Mouse (Mus musculus) urinary bladder, postnatal 10 days (tissue): ENCODE results near the gene Apoc4.
"Not testable (repeated sequence)": the region's sequence is repeated elsewhere in the genome, so short reads cannot be mapped to it uniquely, and the experiment has no call there.

Source experiments
- DNase-seq: peaks from one replicate; pipeline ENCODE4 v3.0.0; 2022; ENCODE audit warnings: low spot score

Gene Apoc4

DNA sequence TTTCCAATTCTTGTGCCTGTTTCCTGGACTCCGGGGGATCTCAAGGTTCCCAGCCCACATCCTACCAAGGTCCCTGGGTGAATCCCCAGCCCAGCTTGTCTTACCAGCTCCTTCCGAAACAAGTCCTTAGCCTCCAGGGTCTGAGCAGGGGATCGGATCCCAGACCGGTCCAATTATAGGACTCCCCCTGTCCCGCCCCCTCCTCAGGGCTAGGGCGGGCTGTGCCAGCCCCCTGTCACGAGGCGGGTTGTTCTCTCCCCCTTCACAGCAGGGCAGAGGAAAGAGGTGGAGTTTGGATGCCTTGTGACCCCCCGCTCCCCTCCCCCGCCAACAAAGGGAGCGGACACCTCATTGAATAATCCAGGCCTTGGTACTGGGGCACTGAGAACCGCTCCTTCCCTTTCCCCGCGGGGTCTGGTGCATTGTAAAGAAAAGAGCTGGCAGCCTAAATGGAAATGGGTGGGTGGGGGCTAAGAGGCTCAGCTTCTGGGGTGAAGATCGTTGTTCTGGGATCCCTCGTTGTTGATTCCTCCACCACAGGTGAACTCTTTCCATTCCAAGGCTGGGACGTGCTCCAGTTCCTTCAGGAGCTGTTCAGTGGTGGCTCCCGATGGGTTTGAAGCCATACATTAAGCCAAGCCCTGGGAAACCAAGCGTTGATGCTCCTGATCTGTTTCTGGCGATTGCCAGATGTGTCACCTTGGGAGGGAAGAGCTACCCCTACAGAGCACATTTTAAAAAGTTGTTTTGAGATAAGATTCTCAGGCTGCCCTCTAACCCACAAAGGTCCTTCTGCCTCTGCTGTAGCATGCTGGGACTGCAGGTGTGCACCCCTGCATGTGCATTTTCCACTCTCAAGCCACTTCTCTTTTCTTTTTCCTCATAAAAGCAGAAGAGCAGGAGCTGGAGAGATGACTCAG lies 17.9 kb upstream of the Apoc4 start, which contains the start of gene Apoe:
Gene Apoe (minus strand): TSS at position 282 of the 920 bp plus-strand sequence.
- DNase-seq, result no peak

DNA sequence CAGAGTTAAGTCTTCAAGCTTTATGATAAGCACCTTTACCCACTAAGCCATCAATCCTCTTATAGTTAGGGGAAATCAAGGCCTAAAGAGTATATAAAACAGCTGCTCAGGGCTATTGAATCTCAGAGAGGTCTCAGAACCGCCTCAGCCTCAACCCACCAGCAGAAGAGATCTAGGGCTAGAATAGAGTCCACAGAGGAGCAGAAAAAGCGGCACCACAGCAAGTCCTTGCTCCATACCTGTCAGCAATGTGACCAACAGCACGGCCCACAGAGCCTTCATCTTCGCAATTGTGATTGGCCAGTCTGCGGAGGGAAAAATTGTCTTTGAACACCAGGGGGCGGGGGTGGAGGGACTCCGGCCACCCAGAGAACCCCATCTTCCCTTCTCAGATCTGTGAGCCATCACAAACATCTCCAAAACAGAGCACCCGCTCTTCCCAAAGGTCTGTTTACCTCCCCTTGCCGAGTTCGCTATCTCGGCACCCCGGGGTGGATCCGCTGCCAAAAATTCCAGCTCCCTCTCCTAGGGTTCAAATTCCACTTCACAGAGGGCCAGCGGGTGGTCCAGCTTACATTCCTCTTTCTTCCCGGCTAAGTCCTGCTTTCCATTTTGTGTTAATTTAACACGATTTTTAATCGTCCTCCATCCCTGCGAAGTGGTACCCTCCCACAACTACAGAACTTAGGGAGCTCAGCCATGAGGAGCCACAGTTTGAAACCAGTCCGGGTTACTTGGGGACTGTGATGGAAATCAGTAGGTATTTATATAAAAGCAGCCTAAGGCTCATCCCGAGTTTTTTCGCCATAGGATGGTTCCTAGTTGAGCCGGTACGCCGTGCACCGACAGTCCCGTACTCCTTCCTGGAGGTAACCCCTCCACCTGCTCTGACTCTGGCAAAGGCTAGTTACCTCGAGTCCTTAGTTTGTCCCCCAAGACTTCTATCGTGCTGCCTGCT lies 16.9 kb upstream of the Apoc4 start:
- DNase-seq, result no peak

DNA sequence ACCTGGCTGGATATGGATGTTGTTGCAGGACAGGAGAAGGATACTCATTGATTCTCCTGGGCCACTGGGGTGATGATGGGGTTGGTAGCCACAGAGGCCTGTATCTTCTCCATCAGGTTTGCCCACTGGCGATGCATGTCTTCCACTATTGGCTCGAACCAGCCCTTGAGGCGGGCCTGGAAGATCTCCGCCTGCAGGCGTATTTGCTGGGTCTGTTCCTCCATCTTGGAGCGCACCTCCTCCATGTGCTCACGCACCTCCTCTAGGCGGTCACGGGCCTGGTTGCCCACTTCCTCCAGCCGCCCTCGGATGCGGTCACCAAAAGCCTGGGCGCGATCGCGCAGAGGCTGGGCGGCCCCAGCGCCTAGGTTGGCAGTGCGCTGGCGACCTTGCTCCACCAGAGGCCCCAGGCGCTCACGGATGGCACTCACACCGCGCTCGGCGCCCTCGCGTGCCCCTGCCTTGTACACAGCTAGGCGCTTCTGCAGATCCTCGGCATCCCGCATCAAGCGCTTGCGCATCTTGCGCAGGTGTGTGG lies 15.1 kb upstream of the Apoc4 start:
- DNase-seq, result no peak

DNA sequence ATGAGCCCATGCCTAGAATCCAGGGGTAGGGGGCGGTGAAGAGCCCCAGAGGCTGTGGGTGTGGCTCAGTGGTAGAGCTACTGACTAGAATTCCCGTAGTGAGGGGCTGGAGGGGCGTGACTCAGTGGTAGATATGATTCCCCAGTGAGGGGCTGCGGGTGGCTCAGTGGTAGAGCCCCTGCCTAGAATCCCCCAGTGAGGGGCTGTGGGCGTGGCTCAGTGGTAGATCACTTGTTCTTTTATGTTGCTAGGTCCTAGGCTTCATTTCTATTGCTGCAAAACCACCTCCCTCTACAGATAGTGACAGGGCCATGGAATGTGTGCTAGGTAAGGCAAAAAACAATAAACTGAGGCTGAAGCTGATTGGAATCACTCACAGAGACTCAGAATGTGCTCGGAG lies 14.6 kb upstream of the Apoc4 start:
- no peak for DNase-seq

DNA sequence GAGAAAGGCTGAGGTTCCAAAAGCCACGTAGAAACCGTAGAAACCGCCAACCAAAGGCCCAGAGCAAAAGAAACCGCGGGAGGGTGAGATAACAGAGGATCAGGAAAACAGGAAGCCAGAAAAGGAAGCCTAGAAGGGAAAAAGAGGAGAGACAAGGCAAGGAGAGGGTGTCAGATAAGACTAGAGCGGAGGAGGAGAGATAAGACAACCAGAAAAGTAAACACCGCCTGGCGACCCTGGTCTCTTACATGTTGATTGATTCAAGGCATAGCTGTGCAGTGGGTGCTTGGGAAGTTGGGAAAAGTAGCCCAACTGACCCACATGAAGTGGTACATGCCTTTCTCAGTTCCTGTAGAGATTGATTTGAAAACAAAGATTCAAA lies 13.9 kb upstream of the Apoc4 start:
- no peak for DNase-seq

DNA sequence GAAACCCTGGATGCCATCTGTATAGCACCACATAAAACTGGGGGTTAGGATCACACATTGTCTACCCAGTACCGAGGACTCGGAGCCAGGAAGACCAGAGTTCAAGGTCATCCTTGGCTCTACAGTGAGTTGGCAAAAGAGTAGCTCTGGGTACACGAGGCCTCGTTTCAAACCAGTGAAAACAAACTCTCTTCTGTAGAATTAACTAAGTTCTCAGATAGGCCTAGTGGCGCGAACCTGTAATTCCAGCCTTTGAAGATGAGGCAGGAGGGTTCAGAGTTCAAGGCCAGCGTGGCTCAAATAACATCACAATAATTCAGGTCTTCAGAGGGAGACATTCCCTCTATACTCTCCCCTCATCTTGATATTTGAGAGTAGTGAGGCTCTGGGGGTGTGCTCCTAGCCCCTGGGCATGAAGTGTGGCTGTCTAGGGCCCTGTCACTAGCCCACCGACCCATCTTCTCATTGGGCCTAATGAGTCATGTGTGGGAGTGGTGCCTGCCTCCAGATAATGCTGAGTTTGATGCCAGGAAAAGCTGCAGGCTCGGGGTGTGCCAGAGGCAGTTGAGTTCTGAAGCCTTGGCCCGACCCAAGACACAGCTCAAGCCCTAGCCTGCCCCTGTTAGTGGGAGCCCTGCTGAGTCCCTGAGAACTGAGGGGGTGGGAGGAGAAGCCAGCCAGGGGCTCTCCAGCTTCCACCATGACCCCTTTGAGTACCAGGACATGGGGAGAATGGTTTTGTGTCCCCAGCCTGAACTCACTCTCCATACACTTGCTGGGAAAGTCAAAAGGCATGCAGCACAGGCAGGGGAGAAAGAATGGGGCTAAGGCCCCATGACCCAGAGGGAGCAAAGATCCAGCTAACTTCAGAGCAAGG lies 13.3 kb upstream of the Apoc4 start:
- DNase-seq, result no peak

DNA sequence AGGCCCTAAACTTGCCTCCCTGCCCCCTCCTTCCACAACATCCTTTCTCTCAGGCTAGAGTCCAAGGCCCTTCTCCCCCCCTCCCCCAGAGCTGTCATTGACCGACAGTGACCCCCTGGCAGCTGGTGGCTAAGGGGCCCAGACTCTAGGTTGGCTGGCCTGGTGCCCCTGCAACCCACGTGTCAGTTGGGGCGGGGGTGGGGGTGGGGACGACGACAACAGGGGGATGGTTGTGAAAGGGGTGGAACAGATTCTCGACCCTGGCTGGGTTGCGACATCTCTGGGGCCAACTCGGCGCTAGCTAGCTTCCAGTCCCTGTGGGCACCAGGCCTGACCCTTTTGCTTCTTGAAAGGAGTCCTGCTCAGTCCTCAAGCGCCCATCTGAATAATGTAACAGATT lies 12.1 kb upstream of the Apoc4 start:
- no peak for DNase-seq

DNA sequence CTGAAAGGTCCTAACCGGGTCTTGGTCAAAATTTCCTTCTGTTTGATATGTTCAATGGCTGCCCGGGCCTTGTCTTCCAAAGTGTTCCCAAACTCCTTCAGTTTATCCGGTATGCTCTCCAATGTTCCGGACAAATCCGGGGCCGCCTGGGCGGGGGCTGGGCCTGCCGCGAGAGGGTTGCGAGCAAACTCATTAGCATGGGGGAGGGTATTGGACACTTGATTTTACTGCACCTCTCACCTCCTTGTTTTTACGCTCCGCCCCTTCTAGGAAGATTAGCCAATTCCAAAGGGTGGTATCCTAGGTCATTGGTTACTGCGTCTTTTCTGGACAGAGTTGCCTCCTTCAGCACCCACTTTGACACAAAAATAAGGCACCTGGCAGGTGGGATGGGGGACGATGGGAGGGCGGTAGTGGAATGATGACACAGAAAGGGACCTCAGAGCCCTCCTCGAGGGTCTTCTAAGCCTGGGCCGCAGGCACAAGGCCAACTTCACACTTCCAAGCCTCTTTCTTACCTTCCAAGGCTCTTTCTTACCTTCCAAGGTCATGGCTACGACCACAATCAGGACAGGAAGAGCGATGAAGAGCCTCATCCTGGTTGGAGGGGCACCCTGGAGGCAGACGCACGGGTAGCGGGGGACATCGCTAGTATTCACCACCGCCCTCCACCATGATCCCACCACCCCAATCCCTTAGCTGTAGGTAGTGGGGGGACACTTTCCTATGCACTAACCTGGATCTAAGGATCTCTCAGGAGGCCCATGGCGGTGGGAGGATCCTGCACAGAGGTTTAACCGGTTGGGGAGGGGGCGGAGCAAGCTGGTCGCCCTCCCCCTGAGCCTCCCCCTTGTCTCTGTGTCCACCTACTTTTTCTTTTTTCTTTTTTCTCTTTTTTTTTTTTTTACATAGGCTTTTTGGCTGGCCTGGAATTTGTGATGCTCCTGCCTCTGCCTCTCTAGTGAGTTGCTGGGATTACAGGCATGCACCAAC lies 10.9 kb upstream of the Apoc4 start, which contains the start of gene Apoc1:
Gene Apoc1 (minus strand): TSS at position 788 of the 993 bp plus-strand sequence.
- no peak for DNase-seq

DNA sequence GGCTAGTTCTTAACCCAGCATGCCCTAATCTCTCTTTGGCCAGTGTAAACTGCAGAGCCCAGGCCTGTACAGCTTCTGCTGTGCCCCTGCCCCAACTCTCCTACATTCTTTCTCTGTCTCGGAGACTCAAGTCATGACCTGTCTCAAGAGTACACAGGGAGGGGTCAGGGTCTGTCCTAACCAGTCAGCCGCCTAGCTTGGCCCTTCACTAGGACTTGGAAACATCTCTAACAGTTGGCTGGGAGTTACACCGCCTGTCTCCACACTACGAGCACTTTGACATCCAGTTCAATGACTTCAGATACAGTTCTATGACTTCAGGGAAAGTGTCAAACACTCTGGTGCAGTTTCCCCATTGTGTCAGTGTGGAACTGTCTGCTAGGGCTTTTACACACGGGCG lies 10.2 kb upstream of the Apoc4 start:
- no peak for DNase-seq

DNA sequence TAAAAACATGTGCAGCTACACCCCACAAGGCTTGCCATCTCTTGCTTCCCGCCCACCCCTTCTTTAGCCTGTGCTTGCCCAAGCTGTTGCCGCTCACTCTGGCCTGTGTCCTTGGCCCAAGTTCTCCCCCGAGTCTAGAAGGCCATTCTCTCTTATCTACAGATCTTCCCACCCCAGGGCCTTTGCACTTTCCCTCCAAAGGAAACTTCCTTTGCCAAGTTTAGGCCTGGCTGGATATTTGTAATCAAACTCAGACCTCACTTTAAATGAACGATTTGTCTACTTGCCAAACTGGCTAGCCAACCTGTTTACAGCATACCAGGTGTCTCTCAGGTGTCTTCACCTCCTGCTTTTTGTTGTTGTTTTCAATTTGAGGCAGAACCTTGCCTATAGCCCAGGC lies 9.6 kb upstream of the Apoc4 start:
- DNase-seq, result no peak

DNA sequence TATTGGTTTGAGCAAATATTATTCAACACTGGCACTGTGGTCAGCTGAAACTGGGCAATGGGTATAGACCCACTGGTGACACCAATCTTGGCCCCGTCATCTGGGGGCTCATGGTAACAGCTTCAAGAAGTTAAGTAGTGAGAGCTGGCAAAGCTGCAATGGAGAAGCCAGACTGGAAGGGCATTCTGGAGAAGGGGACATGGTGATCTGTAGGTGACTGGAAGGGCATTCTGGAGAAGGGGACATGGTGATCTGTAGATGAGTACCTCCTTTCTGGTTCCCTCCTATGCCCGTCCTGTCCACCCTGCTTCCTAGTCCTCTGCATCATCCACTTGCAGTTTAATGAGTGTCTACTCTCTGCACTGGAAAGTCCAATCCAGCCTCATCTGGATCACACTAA lies 7.3 kb upstream of the Apoc4 start:
- DNase-seq, result no peak

DNA sequence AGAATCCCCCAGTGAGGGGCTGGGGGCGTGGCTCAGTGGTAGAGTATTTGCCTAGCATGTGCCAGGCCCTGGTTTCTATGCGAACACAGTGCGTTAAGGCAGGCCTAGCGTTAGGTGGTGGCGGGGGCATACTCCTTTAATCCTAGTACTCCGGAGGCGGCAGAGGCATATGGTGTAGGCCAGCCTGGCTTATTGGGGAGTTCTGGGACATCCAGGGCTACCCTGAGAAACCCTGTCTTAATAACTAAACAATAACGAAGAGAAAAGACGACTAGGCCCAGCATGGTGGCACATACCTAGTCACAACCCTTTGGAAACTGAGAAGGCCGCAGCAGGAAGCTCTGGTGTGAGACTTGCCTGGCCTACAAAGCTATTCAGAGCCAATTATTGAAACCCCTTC lies 6.8 kb upstream of the Apoc4 start:
- no peak for DNase-seq

DNA sequence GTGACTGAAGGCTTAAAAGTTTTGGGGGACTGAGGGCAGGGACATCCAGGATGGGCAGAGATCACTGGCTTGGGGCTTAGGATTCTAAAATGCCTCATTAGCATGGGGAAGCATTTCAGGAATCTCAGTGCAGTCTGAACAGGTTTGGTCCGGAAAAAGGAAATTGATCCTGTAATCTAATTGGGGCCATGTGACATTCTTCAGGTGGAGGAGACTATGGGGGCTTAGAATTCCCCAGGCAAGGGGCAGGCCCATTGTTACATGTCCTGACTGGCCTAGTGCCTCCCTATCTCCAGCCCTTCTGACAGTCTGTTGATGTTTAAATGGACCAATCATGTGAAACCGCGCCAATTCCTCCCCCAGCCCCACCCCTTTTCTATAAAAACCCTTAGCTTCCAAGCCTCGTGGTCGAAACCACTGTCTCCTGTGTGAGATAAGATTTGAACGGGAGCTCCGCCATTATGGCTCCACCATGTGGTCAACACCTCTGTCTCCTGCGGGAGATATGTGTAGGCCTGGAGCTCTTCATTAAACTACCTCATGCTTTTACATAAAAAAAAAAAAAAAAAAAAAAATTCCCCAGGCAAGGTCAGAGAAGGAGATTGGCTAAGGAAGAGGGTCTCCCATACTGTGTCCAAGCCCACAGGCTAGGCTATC lies 5.8 kb upstream of the Apoc4 start:
- not testable (repeated sequence) for DNase-seq

DNA sequence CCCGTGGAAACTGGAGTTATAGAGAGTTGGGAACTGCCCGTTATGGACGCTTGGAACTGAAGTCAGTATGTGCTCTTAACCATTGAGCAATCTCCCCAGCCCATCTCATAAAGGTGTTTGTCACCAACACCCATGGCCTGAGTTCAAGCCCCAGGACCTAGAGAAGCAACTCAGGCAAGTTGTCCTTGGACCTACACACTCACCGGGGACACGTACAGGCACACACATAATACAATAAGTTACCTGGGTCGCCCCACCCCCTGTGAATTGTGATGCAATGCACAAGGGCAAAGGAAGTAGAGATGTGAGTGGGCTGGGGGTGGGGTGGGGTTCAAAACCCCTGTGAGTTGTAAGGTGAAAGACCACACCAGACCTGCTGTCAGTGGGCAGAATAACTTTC lies 5.2 kb upstream of the Apoc4 start:
- no peak for DNase-seq

DNA sequence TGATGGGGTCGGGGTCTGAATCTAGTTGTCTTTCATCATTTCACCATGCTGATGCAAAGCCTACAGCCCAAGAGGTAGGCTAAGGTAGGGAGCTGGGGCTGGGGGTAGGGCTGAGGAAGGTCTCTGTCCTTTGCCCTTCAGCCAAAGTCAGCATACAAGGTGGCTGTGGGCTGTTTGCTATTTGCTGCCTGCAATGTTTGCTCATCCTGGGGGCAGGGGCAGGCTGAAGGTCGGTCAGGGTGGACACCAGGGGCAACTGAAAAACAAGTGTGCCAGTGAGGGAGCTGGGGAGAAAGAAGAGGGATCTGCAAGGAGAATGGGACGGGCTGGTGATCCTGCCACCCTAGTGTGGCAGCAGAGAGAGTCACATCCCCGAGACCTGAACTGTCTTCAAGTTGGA lies 4.1 kb upstream of the Apoc4 start:
- no peak for DNase-seq

DNA sequence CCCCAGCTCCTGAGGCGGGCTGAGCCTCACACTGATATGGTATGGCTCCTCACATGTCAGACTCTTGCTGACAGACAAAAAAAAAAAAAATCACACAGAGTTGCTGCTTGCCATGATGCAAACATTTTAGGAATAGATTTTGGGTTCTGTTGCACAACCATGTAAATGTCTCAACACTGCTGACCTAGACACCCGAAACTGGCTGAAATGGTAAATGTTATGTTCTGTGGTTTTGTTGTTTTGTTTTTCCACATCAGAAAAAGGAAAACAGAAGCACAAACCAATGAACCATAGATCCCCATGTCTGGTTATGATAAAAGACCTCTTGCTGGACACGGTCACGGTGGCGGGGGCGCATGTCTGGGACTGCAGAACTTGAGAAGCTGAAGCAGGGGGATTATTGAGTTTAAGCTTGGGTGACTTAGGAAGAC lies 2.5 kb upstream of the Apoc4 start:
- DNase-seq, result no peak

DNA sequence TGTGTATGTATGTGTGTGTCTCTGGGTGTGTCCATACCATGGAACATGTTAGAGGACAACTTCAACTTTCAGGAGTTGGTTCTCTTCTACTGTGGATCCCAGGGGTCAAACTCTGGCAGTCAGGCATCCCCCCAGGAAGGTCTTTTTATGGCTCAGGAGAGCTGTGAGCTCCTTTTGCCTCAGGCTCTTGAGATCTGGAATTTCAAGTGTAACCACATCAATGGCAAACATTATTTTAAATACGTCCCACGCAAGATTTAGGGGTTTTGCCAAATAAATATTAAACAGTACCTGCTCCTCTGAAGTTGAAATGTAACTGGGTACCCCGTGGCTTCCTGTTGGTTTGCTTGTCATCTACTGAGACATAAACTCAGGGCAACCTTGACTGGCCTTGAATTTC lies 1.7 kb upstream of the Apoc4 start:
- DNase-seq, result no peak

DNA sequence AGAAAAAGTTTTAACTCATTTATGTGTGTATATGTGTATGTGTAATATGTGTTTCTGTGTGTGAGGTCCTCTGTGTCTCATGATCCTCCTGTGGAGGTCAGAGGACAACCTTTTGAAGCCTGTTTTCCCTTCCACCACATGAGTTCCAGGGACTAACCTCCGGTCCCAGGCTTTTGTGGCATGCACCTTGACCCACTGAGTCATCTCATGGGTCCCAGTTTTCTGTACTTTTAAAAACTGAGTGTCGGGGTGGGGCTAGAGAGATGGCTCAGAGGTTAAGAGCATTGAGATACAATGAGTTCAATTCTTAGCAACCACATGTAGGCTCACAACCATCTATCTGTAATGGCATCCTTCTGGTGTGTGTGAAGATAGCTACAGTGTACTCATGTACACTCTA lies 577 bp downstream of the Apoc4 start:
- DNase-seq, result no peak

DNA sequence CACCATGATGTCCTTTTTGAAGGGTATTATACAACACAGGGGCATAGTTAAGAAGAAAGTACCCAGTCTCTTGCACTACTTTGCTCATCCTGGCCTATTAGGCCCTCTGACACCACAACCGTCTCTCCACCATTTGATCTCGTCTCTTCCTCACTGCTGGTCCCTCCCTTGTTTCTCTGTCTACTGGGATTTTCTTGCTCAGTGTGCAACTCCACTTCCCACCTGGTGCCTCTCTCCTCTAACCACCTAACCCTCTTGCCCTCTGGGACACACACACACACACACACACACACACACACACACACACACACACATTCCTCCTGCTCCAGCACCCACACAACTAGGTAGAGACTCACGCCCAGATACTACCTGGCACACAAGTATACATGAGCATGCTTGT lies 2.4 kb downstream of the Apoc4 start:
- no peak for DNase-seq

DNA sequence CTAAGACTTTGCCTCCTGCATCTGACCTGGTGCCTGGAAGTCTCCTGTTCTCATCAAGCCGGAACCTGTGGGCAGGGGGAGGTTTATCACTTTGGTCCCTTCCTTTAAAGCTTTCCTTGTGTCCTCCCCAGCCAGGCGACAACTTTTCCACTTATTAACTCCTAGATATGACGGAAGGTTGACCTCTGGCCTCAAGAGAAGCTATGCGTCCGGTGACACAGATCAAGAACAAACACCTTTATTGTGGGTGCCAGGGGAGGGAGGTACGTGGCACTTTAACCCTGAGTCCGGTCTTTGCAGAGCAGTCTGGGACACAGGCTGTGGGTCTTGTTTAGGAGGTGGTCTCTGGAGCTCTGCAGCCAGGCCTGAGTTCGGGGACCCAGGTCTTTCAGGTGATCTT lies 3.4 kb downstream of the Apoc4 start, which contains the start of gene Apoc2:
Gene Apoc2 (minus strand): TSS at position 70 of the 400 bp plus-strand sequence.
- no peak for DNase-seq
